Mouse (Mus musculus) small intestine, adult 2 months (tissue): ENCODE data around the gene Tmem214.

ENCODE experiments used
- CTCF ChIP-seq: fragments of 200-500 bp; IDR thresholded peaks from 2 replicates; pipeline ENCODE4 v1.5.1; 2012; ENCODE audit warnings: low read depth, mild to moderate bottlenecking, control low read depth, inconsistent platforms, low read length, moderate library complexity, mixed read lengths; ENCODE audit not compliant: insufficient replicate concordance, insufficient read length; ENCODE audit errors: extremely low read depth
- POLR2A ChIP-seq: fragments of 200-500 bp; IDR thresholded peaks from 2 replicates; pipeline ENCODE4 v1.6.1; 2012; ENCODE audit warnings: low read depth, mild to moderate bottlenecking, control low read depth, inconsistent platforms, low read length, moderate library complexity

GRCm38 (mm10) chr5:30907413-30908059, 39.7 kb downstream of the Tmem214 start, which contains the start of gene Ost4:
- TF ChIP-seq CTCF (no peak), POLR2A (peak; percentile 85)
